Mouse (Mus musculus) bone marrow, adult 2 months (tissue): ENCODE measurements around the gene Ccdc138. TPM values are rescaled to one million over a fixed set of nuclear protein-coding genes. Genes with fewer than 3 reads are reported as not detected.

Source experiments
- H3K27ac ChIP-seq: fragments of 200-500 bp; 2 replicates; pipeline ENCODE4 v1.5.1; 2012; ENCODE audit warnings: low read depth, mild to moderate bottlenecking, control low read depth, inconsistent platforms, low read length; ENCODE audit not compliant: control insufficient read depth, poor library complexity, insufficient read depth
- H3K4me1 ChIP-seq: fragments of 200-500 bp; 2 replicates; pipeline ENCODE4 v1.6.1; 2011; ENCODE audit warnings: low read length; ENCODE audit not compliant: control insufficient read depth, insufficient read depth
- H3K4me3 ChIP-seq: fragments of 200-500 bp; replicated peaks from 2 replicates; pipeline ENCODE3; 2011; ENCODE audit warnings: mild to moderate bottlenecking, low read depth, low read length, control low read depth; ENCODE audit not compliant: control insufficient read depth
- CTCF ChIP-seq: fragments of 200-500 bp; IDR thresholded peaks from 2 replicates; pipeline ENCODE4 v1.5.1; 2011; ENCODE audit warnings: low read length, control low read depth; ENCODE audit not compliant: control insufficient read depth, insufficient read depth
- POLR2A ChIP-seq: fragments of 200-500 bp; IDR thresholded peaks from 2 replicates; pipeline ENCODE4 v1.6.1; 2011; ENCODE audit warnings: low read depth, mild to moderate bottlenecking, control low read depth, low read length, borderline replicate concordance; ENCODE audit not compliant: control insufficient read depth
- WGBS: fragments of 180-500 bp; shearing (Covaris S2); methylation state at CpG from one replicate; pipeline ENCODE4 v1.1.7; 2018; 5-methylcytosine and 5-hydroxymethylcytosine counted together
- polyA plus RNA-seq: library from polyadenylated mRNA; stranded (reverse); fragments of >200 nt; gene quantifications from 2 replicates; pipeline ENCODE4 v1.2.4, GENCODE M21; 2011; ENCODE audit warnings: low replicate concordance; ENCODE audit not compliant: missing spikeins, insufficient read depth, insufficient read length

Gene Ccdc138
- polyA plus RNA-seq, 1 experiment, result 2.8 TPM

DNA sequence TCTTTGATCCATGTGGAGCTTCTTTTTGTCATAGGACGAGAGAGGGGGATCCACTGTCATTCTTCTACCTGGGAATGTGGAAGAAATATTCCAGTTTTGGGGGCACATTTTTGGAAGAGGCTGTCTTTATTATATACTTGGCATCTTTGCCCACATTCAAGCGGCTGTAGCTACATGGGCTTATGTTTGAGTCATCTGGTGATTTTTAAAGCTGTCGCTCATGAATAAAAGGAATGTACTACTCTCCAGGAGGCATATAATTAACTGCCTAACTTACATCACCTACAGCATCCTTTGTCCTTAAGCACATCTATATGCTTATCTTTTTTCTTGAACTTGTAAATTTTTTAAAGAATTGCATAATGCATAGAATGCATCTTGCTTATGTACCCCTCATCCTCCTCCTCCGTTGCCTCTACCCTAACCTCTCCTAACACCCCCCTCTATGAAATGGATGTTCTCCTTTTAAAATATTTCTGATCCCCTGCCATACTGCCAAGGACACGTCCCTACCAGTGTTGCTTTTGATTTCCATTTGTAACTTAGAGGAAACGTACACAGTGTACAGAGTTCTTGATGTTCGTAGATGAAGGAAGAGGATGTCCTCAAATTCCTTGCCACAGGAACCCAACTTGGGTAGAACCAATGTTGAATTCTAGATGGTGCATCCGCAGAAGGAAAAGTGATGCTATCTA is 57.1 kb downstream of the Ccdc138 start:
- TF ChIP-seq CTCF, result no peak
- no peaks in the 10 kb centered on the region for H3K4me1 ChIP-seq
- H3K27ac ChIP-seq, result no peak overlapping the region
- 81% methylated on average over 8 of the region's 8 CpGs for WGBS
- no peak overlapping the region for H3K4me3 ChIP-seq

DNA sequence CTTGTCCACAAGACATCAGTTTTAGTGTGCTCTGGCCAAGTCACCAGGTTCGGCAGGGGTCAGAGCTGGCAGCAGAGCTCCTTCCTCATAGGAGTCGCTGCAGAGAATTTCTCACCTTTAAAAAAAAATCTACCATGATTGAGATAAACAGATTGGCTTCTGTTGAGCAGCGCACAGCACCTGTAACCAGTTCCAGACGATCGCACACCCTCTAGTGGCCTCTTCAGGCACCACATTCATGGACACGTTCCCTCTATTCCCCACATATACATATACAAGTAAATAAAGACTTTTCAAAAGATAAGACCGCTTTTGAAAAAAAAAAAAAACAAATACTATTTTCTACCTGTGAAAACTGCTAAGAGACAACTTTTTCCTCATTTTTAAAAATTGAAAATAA is 61.4 kb downstream of the Ccdc138 start:
- TF ChIP-seq CTCF (peak; percentile 66), POLR2A (no peak)
- H3K4me1 ChIP-seq, result no peaks in the 10 kb centered on the region; the same call in 1 of the 2 replicates
- 32% methylated on average over 7 of the region's 7 CpGs for WGBS
- H3K27ac ChIP-seq, result no peak overlapping the region
- H3K4me3 ChIP-seq, result no peak overlapping the region

DNA sequence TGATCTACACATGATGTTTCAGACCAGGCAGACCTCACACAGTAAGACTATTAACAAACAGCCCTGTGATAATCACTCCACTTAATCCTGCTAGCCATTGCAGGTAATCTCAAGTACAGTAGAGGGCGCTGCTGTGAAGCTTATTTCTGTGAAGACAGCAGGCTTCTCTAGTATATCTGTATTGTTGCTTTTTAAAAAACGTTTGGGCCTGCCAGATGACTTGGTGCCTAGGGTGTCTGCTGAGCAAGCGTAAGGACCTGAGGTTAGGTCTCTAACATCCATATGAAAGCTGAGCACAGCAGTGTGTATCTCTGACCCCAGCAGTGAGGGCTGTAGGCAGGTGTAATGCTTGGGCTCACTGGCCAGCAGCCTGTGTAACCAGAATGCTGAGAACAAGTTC is 62.2 kb downstream of the Ccdc138 start:
- no peak overlapping the region for H3K4me3 ChIP-seq
- H3K4me1 ChIP-seq, result no peaks in the 10 kb centered on the region; the same call in 1 of the 2 replicates
- TF ChIP-seq POLR2A, result no peak
- no peak overlapping the region for H3K27ac ChIP-seq
- 23% methylated on average over 3 of the region's 3 CpGs for WGBS

DNA sequence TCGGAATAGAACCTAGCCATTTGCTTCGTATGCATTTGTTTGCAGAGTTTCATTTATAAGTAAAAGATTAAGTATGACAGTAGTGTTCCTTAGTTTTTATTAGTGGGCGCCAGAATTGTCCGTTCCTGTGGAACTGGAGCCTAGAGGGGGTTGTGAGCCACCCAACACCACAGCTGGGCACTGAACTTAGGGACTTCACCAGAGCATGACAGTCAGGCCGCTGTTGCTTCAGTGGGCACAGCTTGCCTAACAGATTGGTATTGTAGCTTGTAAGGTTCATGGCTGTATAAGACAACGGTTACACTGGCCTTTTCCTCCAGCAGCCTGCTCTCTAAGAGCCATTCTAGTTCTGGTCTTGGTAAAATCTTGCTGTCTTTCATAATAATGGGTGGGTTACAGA is 62.8 kb downstream of the Ccdc138 start:
- WGBS, result 81% methylated on average over 6 of the region's 6 CpGs

DNA sequence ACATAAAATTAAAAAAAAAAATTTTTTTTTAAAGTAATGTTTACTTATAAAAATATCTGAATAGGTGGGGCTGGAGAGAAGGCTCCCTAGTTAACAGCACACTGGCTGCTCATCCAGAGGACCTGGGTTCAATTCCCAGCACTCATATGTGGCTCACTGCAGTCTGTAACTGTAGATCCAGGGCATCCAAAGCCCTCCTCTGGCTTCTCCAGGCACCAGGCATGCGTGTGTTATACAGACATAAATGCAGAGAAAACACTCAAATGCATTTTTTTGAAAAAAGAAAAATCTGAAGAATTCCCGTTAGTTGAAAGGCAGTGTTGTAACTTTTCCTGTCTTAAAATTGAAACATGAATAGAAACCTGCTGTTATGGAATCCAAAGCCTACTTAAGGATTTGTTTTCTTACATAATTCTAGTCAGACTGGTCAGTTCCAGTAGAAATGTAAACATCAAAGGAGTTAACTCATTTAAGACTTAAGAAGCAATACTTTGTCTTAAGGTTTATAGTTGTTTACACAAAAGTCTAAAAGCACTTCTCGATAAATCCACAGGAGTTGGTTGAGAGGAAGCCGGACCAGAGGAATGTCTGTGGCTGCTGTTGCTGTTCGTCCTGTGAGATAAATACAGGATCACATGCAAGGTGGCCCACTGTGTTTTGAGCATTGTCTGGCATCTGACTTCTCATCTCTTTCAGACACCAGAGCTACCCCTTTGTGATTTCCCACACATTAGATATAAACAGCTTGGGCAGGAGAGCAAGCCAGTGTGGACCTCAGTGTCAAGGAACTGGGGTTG is 87.9 kb downstream of the Ccdc138 start:
- TF ChIP-seq POLR2A (no peak), CTCF (no peak)
- H3K4me3 ChIP-seq, result no peak overlapping the region
- 71% methylated on average over 5 of the region's 5 CpGs for WGBS
- no peak overlapping the region for H3K27ac ChIP-seq
- H3K4me1 ChIP-seq, result no peaks in the 10 kb centered on the region

More for the DNA sequence above, 62.8 kb downstream of the Ccdc138 start:
- Histone ChIP-seq H3K27ac (no peak overlapping the region), H3K4me1 (no peaks in the 10 kb centered on the region; the same call in 1 of the 2 replicates), H3K4me3 (no peak overlapping the region)
- TF ChIP-seq POLR2A (no peak), CTCF (no peak)

DNA sequence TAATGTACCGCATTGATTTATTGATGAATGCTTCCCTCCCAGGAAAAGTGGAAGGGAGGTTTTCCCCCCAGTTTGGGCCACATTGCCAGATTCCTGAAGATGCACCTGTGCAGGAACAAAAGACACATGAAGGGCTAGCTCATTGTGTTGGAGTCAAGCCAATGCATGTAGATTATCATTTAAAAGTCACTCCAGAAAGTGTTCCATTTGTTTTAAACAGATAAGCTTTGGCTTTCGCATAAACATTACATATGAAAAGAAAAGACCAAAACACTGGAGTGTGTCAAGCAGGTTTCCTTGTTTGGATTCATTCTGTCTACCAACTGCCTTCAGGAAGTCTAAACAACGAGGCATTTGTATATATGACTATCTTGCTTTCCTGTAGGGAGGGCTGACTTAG is 96.7 kb downstream of the Ccdc138 start:
- H3K4me1 ChIP-seq, result no peaks in the 10 kb centered on the region
- WGBS, result 59% methylated on average over 3 of the region's 3 CpGs
- H3K4me3 ChIP-seq, result no peak overlapping the region
- H3K27ac ChIP-seq, result no peak overlapping the region
- TF ChIP-seq POLR2A, result no peak
- TF ChIP-seq CTCF, result no peak

DNA sequence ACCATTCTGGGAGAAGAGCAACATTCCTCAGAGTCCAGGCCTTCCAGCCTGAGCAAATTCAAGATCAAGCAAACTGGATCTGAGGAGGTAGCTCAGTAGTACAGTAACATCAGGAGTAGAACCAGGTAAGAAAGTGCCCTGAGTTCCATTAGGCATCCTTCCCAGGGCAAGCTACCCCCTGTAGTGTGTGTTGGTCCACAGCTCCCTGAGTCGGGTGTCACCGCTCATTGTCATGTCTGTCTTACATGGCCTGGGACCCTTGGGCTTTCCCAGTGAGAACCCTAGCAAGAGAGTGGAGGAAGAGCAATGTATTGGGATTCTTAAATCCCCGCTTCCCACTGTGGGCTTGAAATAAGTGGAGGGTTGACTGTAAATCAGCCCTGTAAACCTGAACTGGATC is 97.4 kb downstream of the Ccdc138 start:
- WGBS, result 81% methylated on average over 3 of the region's 3 CpGs
- no peak for TF ChIP-seq POLR2A
- TF ChIP-seq CTCF, result no peak
- Histone ChIP-seq H3K4me3 (no peak overlapping the region), H3K27ac (no peak overlapping the region), H3K4me1 (no peaks in the 10 kb centered on the region)

DNA sequence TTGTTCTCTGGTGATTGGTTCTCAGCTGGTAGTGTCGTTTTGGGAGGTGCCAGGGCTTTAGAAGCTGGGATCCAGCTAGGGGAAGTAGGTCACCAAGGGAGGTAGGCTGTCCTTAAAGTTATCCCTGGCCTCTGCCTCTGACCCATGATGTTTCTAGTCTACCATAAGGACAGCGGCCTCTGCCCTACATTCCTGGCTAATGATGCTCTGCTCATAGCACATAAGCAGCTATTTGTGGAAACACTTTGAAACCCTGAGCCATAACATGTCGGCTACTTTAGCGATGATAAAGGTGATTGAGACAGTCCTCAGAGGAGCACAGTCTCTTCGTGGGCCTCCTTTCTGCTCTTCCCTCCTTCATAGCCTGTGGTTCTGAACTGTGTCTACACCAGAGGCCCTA is 98.1 kb downstream of the Ccdc138 start:
- Histone ChIP-seq H3K4me1 (no peaks in the 10 kb centered on the region), H3K27ac (no peak overlapping the region), H3K4me3 (no peak overlapping the region)
- TF ChIP-seq POLR2A, result no peak
- TF ChIP-seq CTCF, result no peak
- WGBS, result 86% methylated on average over 5 of the region's 5 CpGs
